Mouse (Mus musculus) brain, embryonic 14.5 days (tissue): Measurements from ENCODE around the gene Eps8.

Experiments used
- CTCF ChIP-seq: fragments of 200-500 bp; IDR thresholded peaks from 2 replicates; pipeline ENCODE4 v1.5.1; 2012; ENCODE audit warnings: inconsistent platforms, mild to moderate bottlenecking, moderate library complexity, borderline replicate concordance; ENCODE audit not compliant: insufficient read depth, insufficient read length; ENCODE audit errors: extremely low read depth
- POLR2A ChIP-seq: fragments of 200-500 bp; IDR thresholded peaks from 2 replicates; pipeline ENCODE4 v1.6.1; 2012; ENCODE audit warnings: mild to moderate bottlenecking, inconsistent platforms, borderline replicate concordance; ENCODE audit not compliant: poor library complexity, insufficient read depth, insufficient read length, severe bottlenecking; ENCODE audit errors: extremely low read depth

DNA sequence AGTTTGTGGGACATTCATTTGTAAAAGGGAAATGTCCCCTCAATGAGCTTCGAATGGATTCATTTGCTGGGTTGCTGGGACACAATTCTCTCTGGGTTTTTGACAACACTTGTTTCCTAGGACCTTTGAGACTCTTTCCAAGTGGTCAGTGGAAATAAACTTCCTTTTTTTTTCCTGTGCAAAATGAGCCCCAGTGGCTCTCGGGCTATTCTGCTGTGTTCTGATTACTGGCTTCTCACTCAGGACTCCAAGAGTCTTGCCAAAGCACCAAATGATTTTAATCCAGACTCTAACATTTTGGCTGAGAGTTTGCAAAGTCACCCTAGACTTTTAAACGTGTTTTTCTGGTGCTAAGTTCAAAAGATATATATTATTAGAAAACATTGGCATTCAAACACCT is 10.3 kb upstream of the Eps8 start:
- TF ChIP-seq CTCF (no peak), POLR2A (no peak)
